Mouse (Mus musculus): ENCODE measurements around the gene Dexi.

Dexi gene

DNA sequence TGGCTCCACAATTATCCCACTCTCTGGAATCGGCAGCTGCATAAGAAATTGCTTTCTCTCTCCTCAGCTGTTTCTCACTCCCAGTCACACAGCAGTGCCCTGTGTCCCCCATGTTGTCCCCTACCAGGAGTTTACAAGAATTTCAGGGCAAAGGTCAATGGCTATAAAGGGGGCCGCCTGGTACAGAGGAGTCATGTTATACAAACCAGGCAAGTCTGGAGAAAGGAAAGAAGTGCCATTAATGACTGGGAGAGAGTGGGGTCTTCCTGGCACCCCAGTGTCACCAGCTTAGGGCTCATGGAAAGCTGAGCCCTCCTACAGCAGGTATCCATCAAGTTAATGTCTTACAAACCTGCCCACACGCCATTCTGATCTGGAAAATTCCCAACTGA lies 88.3 kb downstream of the Dexi start:
- no peak for DNase-seq (ENCODE audit: low read depth, low spot score)

- DNase-seq (ENCODE audit: low read depth, low spot score), result no peak
Observed at GRCm38 (mm10) chr16:10453872-10454582, 88.8 kb downstream of the Dexi start.

Data from skeletal muscle tissue, adult 2 months (tissue).